Mouse (Mus musculus) adrenal gland, postnatal 4 days (tissue): ENCODE measurements around the gene Mcpt8. TPM values are rescaled to one million over a fixed set of nuclear protein-coding genes. Genes with fewer than 3 reads are reported as not detected.
"Not testable (repeated sequence)": the region's sequence is repeated elsewhere in the genome, so short reads cannot be mapped to it uniquely, and the experiment has no call there.

Experiments
- DNase-seq, 2 experiments: peaks; one replicate each; pipeline ENCODE4 v3.0.0; 2021 to 2022; ENCODE audit warnings: low spot score in 2 of 2, mixed read lengths in 2 of 2
- long read RNA-seq, 2 experiments: library from polyadenylated mRNA; stranded (forward); transcript quantifications; one replicate each; pipeline ENCODE4 v2.0.0; 2021
- total RNA-seq, 2 experiments: library from RNA; stranded (reverse); gene quantifications; 2 replicates each; pipeline ENCODE4 v1.2.3; 2021

The Mcpt8 gene
- total RNA-seq: 1 to 10 TPM in 1 of 2 experiments, not detected in 1; 1.2 TPM
- long read RNA-seq, experiment 1, partial matches to known transcripts: 1 of 1 reads
- long read RNA-seq, experiment 1, other reads (novel, unspliced or antisense): 0 of 1 reads
- long read RNA-seq, experiment 2: 0 reads

DNA sequence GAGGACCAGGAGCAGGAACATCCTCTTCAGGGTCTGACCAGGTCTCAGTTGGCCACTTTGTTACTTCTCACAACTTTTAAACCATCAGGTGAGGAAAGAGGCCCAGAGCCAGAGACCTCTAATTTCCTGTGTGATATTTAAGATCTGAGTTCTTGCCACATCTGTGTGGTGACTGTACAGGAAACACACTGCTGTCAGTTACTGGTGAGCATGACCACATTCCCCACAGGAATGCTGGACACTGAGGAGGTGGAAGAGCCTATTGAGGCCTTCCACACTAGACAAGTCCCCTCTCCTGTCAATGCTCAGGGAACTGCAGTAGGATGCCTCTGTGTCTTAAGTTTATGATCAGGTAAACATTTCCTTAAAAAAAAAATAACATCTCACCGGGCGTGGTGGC is at the start of gene Mcpt8:
Gene Mcpt8 (minus strand): TSS at position 107 of the 400 bp plus-strand sequence.
- no peak for DNase-seq

DNA sequence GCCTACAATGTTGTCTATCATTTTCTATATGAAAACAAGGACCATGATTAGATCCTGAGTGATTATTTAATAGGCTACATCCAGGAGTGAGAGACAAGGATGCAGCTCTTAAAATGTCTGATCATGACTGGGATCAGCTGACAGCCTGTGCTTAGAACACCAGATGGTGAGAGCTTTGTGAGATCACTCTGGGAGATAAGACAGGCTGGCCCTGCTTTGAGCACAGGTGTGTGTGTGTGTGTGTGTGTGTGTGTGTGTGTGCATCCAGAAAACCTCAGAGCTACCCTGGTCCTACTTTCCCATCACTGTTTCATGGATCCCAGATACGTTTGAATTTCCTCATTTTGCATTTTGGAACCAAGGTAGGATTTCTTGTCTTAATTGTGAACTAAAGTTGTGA is 48.6 kb upstream of the Mcpt8 start:
- not testable (repeated sequence) for DNase-seq

- DNase-seq: not testable (repeated sequence)
Observed at GRCm38 (mm10) chr14:56132508-56132907, 47.4 kb upstream of the Mcpt8 start, which contains the start of gene Gzmd. TSS of gene Gzmd (minus strand) at chr14:56132608.

GRCm38 (mm10) chr14:56128341-56128740 is 43.3 kb upstream of the Mcpt8 start:
- no peak for DNase-seq

- DNase-seq: no peak
Observed at GRCm38 (mm10) chr14:56123516-56123915, 38.4 kb upstream of the Mcpt8 start.

DNA sequence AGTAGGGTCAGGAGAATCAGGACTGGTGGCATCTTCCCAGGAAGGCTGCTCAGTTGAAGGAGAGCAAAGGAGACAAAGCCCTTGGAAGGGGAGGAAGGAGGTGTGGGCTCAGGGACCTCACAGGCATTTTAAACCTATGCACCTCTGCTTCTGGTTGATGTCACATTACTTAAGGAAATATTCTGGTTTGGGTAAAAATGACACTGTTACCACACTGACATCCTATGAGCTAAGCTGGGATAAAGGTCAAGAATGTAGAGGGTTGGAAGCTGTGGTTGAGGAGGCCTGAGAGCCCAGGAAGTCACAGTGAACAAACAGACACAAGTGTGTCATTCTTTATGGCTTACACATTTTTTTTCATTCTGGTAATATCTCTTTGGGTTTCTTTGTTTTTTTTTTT is 35.5 kb upstream of the Mcpt8 start, which contains the start of gene Gzme:
Gene Gzme (minus strand): TSS at position 101 of the 400 bp plus-strand sequence.
- DNase-seq: no peak

DNA sequence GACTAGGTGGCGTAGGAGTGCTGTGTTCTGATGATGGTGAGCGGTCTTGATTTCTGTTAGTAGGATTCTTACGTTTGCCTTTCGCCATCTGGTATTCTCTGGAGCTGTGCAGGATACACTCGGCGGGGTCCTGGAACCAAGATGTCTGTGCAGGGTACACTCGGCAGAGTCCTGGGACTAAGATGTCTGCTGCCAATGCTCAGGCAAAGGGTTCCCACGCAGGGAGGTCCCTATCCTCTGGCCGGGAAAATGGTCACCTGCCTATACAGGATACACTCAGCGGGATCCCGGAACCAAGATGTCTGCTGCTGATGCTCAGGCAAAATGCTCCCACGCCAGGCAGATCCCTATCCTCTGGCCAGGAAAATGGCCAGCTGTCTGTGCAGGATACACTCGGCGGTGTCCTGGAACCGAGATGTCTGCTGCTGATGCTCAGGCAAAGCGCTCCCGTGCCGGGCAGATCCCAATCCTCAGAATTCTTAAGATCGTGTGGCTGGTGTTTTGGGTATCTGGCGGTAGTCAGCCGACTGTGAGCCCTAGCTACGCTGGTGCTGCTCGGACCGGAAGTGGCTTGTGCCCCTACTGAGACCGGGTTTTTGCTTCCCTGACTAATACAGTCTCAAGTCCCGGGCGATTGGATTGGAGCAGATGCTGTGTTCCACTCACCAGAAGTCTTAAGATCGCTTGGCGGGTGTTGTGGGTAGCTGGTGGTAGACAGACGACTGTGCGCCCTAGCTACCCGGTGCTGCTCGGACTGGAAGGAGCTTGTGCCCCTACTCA is 30.6 kb upstream of the Mcpt8 start:
- not testable (repeated sequence) for DNase-seq

- DNase-seq: no peak
Observed at GRCm38 (mm10) chr14:56105447-56106180, 20.5 kb upstream of the Mcpt8 start.

DNA sequence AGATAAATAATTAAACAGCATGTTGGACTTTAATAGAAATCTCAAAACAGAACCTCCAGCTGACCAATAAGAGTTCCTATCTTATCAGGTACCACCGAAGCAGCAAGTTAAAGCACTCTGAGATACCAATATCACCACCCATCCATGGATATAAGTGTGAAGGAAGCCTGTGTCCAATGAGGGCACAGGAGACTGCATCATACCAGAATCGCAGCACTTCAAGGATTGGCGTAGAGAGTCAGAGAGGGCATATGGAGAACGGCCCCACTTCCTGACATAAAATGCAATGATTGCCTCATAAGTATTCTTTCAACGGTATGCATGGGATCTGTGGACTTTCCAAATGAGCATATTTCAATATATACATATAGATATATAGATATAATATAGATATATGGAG is 19.9 kb upstream of the Mcpt8 start:
- no peak for DNase-seq

GRCm38 (mm10) chr14:56103452-56103851 is 18.4 kb upstream of the Mcpt8 start:
- no peak for DNase-seq

- no peak for DNase-seq
Observed at GRCm38 (mm10) chr14:56102386-56102785, 17.3 kb upstream of the Mcpt8 start, which contains the start of gene Ctsg. TSS of gene Ctsg (minus strand) at chr14:56102574.

- DNase-seq: no peak
Observed at GRCm38 (mm10) chr14:56098940-56099339, 13.9 kb upstream of the Mcpt8 start.

- no peak for DNase-seq
Observed at GRCm38 (mm10) chr14:56097597-56097996, 12.5 kb upstream of the Mcpt8 start.

DNA sequence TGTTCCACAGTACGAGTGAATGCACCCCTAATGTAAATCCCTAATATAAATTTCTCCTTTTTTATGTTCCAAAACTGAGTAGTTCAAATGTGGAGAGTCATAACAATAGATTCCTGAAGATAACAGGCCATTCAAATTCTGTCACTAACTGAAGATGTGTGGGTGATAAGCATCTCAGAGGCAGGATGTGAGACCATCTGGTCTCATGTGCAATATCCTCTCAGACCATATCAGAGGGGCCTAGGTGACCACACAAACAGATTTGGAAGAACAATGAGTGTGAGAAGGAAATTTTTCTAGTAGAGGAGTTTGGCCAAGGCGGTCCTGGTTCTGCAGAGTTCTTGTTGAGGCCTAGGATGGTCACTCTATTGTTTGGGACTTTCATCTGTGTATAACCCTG is 8.3 kb upstream of the Mcpt8 start:
- no peak for DNase-seq

- no peak for DNase-seq
Observed at GRCm38 (mm10) chr14:56086711-56087110, 1.6 kb upstream of the Mcpt8 start.

- no peak for DNase-seq
Observed at GRCm38 (mm10) chr14:56082016-56082415, 3.1 kb downstream of the Mcpt8 start.

DNA sequence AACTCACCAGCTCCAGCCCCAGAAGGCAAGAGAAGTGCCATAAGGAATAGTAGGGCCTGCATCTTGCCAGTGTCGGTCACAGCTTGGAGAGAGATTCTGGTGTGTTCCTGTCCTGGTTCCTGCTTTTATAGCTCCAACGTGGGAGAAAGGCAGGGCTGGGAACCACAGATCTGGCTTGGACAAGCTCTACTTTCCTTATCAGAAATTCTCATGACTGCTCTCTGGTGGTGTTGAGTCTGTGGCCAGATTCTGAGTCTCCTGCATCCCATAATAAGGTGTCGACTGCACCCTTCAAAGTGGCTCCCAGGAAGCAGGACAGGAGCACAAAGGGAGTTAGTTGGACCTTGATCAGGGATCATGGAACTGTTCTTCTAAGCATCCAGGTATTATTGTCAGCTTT is 22.9 kb downstream of the Mcpt8 start, which contains the start of gene Mcpt4:
Gene Mcpt4 (minus strand): TSS at position 101 of the 400 bp plus-strand sequence.
- not testable (repeated sequence) for DNase-seq

DNA sequence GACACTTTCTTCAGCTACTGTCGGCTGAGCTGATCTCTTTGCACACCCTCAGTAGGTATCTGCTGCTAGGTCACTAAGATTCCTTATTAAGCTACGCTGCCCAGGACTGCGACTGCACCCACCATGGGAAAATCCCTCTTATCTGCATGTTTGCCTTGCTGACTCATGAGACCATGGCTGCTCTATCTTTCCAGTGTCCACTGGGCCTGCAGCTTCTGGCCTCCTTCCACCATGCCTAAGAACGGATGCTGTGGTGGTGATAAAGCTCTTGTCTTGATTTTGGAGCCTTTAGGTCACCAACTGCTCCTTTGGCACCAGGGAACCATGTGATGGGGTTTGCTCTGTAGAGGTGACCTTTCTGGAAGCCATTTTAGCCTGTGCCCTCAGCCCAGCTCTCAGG is 27.4 kb downstream of the Mcpt8 start:
- DNase-seq: no peak

- no peak for DNase-seq
Observed at GRCm38 (mm10) chr14:56055408-56055807, 29.7 kb downstream of the Mcpt8 start.

- DNase-seq: not testable (repeated sequence)
Observed at GRCm38 (mm10) chr14:56041792-56042191, 43.3 kb downstream of the Mcpt8 start, which contains the start of gene Mcpt2. TSS of gene Mcpt2 (plus strand) at chr14:56042041.

GRCm38 (mm10) chr14:56034433-56034832 is 50.6 kb downstream of the Mcpt8 start:
- DNase-seq: no peak
